Mouse (Mus musculus): ENCODE data around the gene Gstt2.

- TF ChIP-seq HCFC1 (IDR thresholded peaks at IDR 0.05; ENCODE audit: borderline replicate concordance, insufficient read depth, low read length) (no peak), CHD2 (IDR thresholded peaks at IDR 0.05; ENCODE audit: low read depth, low read length) (no peak)
Measured at GRCm38 (mm10) chr10:75853452-75853851, 16.2 kb upstream of the Gstt2 start.

Data from ES-E14 (cell line).